Mouse (Mus musculus) G1E (cell line): Measurements from ENCODE around the gene Trak2.
"Not testable (repeated sequence)": the region's sequence is repeated elsewhere in the genome, so short reads cannot be mapped to it uniquely, and the experiment has no call there.

Source experiments
- CTCF ChIP-seq: IDR thresholded peaks from 2 replicates; pipeline ENCODE4 v1.5.1; 2012; ENCODE audit warnings: low read depth, low read length, inconsistent platforms, mixed read lengths
- GATA1 ChIP-seq: IDR thresholded peaks from 2 replicates; pipeline ENCODE4 v1.6.1; 2012; ENCODE audit warnings: borderline replicate concordance, low read length, inconsistent platforms, mixed read lengths

DNA sequence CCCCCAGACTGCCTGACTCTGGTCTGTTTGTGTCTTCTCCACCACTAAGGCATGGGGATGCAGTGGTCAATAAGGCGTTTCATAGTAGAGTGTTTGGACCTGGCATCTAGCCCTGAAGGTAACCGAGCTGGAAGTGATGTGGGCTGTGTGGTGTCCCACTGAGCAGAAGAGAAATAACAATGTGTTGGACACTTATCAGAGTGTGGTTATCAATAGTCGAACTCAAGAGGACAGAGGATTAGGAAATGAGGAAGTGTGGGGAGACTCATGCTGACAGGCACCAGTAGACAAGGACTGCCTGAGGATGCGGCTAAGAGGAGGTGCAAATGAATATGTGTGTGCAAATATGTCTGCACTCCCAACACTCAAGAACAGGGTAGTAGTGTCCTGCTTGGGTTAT is 96.7 kb downstream of the Trak2 start:
- not testable (repeated sequence) for TF ChIP-seq CTCF, GATA1
